Mouse (Mus musculus) frontal cortex, postnatal 25 days (tissue): ENCODE data around the gene Abcg2.
A peak's percentile ranks its signal among the peaks of the same experiment; 100 is the strongest.
"Not testable (repeated sequence)": the region's sequence is repeated elsewhere in the genome, so short reads cannot be mapped to it uniquely, and the experiment has no call there.

Experiments used
- DNase-seq, 2 experiments: peaks; one replicate each; pipeline ENCODE4 v3.0.0; 2022; ENCODE audit warnings: low spot score in 2 of 2

Gene Abcg2

GRCm38 (mm10) chr6:58584223-58584622 is at the start of gene Abcg2:
Gene Abcg2, plus strand, starts transcription at chr6:58584523.
- not testable (repeated sequence) for DNase-seq

- not testable (repeated sequence) for DNase-seq
These were observed 44.1 kb upstream of the Abcg2 start for GRCm38 (mm10) chr6:58540263-58540662.

DNA sequence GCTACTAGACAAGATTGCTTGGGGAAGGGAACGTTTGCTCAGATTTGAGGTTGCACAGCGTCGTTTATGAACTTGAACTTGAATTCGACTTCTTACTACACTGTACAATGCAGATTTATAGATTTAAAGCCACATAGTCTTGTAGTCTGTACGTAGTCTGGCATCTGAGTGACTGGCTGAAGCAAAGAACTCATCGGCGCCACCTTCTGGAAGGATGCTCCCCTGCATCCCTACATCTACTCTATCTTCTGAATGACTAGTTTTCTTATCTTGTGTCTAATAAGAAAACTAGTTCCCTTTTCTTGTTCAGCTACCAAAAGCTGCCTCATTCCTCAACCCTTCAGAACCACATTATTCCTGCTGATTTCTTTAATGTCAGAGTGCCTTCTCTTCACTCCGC is 41.5 kb upstream of the Abcg2 start:
- peak; percentile 21 to 42 for DNase-seq

DNA sequence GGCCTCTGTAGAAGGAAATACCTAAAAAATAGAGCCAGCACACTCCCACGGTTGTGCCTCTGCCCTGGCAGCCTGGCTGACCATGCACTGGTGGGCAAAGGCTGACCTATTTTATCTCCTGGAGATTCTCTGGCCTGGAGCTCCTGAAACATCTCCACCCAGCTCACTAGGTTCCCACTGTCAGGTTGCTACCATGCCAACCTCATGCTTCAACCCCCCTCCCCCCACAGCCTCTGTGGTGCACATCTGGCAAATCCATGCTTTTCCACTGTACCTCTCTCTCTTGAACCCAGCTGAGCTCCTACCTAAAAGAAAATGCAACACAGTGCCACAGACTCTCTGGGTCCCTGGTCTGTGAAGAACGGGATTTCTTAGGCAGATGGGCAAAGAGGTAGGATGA is 39.4 kb upstream of the Abcg2 start:
- DNase-seq: not testable (repeated sequence)

DNA sequence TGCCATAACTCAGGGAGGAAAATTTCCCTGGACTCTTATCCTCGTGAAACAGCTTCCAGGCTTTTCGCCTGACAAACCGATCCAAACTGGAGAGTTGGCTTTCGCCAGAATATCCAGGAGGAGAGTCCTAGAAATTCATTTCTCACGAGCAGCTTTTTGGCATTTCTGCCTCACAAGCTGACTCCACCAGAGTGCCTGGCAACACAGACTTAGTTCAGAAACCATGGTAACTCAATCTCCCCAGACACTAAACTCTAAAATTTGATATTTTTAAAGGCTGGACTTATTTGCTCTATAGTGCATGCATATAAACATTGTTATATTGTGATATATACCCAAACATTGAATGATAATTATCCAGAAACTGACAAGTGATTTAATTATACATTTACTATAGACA is 38.3 kb upstream of the Abcg2 start:
- DNase-seq: not testable (repeated sequence)

DNA sequence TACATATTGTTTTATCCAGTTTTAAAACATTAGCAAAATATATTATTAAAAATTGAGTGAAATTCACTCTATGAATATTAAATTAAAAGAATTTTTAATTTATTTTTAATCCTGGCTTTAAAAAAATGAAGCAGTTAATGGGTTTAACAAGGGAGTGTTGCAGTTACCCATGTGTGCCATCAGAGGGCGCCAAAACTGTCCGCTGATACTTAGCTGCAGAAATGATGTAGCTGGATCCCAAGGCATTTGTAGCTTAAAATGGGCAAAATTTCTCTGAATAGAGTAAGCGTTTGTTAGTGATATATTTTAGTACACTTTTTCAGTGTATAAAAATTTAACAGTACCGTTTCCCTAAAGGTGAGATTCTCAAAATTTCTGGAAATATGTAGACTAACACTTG is 37.5 kb upstream of the Abcg2 start:
- peak; percentile 29 to 32 for DNase-seq

DNA sequence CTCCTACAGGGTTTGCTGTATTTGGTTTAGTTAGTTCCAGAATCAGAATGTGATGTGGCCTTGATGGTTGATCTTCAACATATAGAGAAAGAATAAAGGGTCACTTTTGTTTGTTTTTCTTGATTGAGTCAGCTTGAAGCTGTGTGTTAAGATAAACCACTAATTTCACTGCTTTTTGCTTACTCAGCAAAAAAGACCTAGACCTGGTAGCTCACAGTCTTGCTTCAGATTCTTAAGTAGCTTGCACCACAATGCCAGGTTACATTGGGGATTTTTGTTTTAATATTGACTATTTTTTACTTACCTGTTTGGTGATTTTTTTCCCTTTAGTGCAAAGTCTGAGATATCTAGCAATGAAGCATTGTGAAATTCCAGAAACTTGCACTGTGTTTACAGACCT is 30.5 kb upstream of the Abcg2 start:
- DNase-seq: not testable (repeated sequence)

DNA sequence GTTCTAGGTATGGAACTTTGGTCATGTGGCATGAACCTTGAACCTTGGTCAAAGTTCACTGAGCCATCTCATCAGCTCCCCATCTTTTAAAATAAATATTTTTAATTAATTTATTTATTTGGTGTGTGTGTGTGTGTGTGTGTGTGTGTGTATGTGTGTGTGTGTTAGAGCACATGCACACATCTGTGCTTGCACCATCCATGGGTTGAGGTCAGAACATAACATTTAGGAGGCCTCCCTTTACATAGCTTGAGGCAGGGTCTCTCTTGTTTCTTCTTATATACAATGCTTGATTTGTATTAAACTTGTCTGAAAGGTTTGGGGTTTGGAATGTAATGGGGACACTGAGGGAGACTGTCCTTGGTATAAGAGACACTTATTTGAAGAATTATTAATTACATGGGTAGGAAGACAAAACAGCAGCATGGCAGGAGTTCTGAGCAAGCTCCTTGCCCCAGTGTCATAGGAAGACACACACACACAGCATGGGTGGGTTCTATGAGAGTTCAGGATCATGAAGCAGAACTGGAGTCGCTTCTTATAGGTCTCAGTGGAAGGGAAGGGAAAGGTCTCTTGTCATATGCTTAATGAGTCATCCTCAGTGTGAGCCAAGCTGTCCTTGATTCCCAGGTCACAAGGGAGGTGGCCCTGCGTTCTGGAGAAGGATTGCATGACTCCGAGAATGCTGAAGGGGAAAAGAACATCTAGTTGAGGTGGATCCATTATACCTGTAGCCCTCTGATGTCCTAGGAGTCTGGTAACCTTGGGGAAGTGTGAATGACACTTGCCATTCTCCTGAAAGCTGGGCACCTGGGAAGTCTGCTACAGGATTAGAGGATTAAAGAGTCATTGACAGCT is 9.9 kb downstream of the Abcg2 start:
- DNase-seq: not testable (repeated sequence)

DNA sequence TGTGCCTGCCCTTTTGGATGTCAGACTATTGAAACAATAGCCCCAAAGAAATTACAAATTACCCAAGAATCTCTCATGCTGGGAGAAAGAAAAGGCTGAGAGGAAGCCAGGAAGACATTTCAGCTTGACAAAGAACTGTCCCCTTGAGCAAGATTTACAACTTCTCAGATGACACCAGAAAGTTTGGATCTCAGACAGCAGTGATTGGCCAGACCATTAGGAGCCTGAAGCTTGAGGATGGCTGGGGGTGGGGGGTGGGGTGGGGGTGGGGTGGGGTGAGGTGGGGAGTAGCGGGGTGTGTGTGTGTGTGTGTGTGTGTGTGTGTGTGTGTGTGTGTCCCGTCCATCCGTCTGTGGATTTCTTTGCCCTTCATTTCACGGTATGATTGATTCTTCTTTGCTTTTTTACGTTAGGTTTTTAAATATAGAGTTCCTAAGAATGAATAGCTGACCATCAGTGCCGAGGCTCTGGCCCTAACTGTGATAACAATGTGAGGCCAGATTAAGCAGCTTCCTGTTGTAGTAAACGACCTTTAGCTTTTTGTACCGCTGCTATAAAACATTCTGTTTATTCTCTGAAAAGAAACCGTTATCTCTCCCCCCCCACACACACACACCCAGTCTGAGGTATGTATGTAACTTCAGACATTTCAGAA is 11.4 kb downstream of the Abcg2 start:
- not testable (repeated sequence) for DNase-seq

- DNase-seq: no peak
These were observed 12.0 kb downstream of the Abcg2 start for GRCm38 (mm10) chr6:58596294-58596653.

- DNase-seq: not testable (repeated sequence)
These were observed 17.8 kb downstream of the Abcg2 start for GRCm38 (mm10) chr6:58602119-58602518.

DNA sequence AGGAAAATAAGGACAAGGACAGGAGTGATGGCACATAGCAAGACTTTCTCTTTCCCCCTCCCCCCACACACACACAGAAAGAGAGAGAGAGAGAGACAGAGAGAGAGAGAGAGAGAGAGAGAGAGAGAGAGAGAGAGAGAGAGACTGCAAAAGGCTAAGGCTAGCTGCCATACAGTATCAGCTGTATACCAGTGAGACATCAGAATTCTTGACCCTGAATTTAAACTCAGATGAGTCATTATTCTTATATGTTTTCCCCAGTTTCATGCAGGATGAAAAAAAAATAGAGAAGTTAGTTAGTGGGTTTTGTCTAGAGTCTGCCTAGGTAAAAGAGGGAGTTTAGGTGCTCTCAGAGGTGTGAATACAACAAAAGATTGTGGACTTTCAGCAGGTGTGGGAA is 18.7 kb downstream of the Abcg2 start:
- not testable (repeated sequence) for DNase-seq

- DNase-seq: not testable (repeated sequence)
These were observed 19.3 kb downstream of the Abcg2 start for GRCm38 (mm10) chr6:58603485-58604090.

GRCm38 (mm10) chr6:58606642-58607041 is 22.3 kb downstream of the Abcg2 start:
- DNase-seq: no peak

- no peak for DNase-seq
These were observed 24.1 kb downstream of the Abcg2 start for GRCm38 (mm10) chr6:58608422-58608821.

DNA sequence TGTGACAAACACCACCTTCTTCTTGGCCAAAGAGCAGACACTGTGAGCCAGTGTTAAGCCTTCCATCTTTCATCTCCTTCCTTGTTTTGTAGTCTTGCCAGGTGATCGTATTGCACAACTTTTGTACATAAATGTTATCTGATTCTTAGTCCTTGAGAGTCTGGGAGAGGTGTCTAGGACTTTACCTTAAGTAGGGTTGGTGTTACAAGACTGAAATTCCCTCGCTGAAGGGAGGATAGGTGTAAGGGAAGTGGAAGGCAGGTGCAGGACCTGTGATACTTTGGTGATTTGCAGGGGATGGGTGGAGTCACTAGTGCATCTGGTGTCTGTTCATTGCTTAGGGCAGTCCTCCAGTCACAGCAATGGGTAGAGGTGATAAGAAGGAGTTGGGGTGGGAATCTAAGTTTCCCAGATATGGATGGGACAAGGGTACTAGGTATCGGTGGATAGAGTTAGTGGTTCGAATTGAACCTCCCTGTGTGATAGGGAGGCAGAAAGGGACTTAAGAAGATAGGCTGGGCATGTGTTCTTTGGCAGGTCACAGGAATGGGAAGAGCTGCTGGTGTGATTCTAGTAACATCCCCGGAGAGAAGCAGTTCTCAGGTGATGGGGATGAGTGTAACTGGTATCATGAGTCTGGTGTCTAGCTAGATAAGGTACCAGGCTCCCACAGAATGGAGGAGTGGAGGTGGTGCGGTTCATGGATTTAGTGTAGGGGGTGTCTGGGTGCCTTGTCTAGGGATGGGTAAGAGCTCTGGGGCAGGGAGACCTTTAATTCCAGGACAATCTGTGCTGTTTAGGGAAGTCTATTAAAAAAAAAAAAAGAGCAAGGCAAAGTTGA is 25.8 kb downstream of the Abcg2 start:
- no peak for DNase-seq

GRCm38 (mm10) chr6:58610760-58611654 is 26.7 kb downstream of the Abcg2 start:
- no peak for DNase-seq

- DNase-seq: no peak
These were observed 39.8 kb downstream of the Abcg2 start for GRCm38 (mm10) chr6:58624126-58624525.

GRCm38 (mm10) chr6:58629238-58629637 is 44.9 kb downstream of the Abcg2 start:
- no peak for DNase-seq

- no peak for DNase-seq
These were observed 48.1 kb downstream of the Abcg2 start for GRCm38 (mm10) chr6:58632419-58632818.

DNA sequence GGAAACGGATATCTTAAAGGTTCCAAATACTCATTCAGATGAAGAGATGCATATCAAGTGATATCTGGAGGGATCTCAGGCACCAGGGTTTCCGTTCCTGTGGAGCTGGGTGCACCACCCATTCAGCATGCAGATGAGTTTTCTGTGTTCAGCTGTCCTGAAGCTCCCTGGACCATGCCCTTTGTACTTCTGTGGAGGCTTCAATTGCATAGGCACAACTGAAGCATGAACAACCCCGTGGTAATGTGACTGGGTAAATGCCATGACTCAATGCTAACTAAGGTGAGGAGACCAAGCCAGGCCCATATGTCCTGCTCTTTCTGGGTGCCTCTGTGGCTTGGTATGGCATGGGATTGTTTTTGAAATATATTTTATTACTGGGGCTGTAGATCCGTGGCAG is 49.4 kb downstream of the Abcg2 start:
- no peak for DNase-seq
